ENCODE assay signal across 21 mouse cellular contexts in the genomic region with DNA sequence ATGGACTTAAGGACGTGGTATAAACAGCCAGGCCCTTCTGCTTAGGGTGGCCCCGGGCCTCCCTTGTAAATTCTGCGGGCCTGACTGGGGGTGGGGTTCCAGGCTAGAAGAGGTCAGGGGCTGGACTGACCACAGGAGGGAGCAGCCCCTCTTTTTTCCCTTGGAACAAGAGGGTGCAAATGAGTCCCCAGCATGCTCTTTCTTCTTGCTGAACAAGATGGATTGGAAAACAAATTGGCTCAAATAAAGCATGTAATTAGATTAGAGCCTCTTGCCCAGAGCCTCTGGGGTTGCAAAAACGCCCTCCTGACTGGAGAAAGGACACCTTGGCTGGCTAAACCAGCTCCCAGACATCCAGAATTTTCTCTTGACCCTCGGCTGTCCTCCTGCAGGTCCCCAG.
DNase-seq lines count a peak whose midpoint lies in the region; ATAC-seq and TF ChIP-seq lines count a peak whose summit lies in the region.
"Had no signal": no experiment of that assay in that cellular context is flagged by ENCODE, and none has a peak within 500 bp of the region (broad histone marks: within the 10 kb centered on the region; RNA-seq: fewer than 3 reads in every experiment).

No protein-coding gene starts in this region.

- TF ChIP-seq CTCF in heart, adult 2 months (IDR thresholded peaks at IDR 0.05): 0 out of 2 replicates have a peak, but pooled peaks have one; percentile 19
- no peak for TF ChIP-seq CTCF in midbrain, postnatal 0 days (IDR thresholded peaks at IDR 0.05)

- no peaks in the 10 kb centered on the region for H3K27me3 ChIP-seq in heart, adult 2 months (ENCODE audit: control insufficient read depth, insufficient read depth, low read length)
- no peaks in the 10 kb centered on the region for H3K27me3 ChIP-seq in midbrain, postnatal 0 days (ENCODE audit: insufficient read depth, low read length)
- peaks cover 65% of the 10 kb centered on the region for H3K27me3 ChIP-seq in midbrain, embryonic 13.5 days
- H3K27me3 ChIP-seq in limb, embryonic 10.5 days (ENCODE audit: low read depth, poor library complexity, severe bottlenecking): peaks cover 48% of the 10 kb centered on the region
- H3K27me3 ChIP-seq: forebrain, embryonic 15.5 days; limb, embryonic 13.5 days; lung, embryonic 15.5 days had no signal

- ATAC-seq in midbrain, postnatal 0 days (ENCODE audit: low FRiP score): no peak
- no peak for ATAC-seq in midbrain, embryonic 13.5 days
- ATAC-seq in inflammation-experienced regulatory T-cells, adult 6 months: no peak
- ATAC-seq: forebrain, embryonic 15.5 days had no signal

- no peaks in the 10 kb centered on the region for H3K9me3 ChIP-seq in midbrain, postnatal 0 days (ENCODE audit: low read length)
- 0 out of 2 replicates have a peak, but pooled peaks cover 2% of the 10 kb centered on the region for H3K9me3 ChIP-seq in midbrain, embryonic 13.5 days
- no peaks in the 10 kb centered on the region; the same call in 1 of the 2 replicates for H3K9me3 ChIP-seq in limb, embryonic 10.5 days (replicated peaks)
- H3K9me3 ChIP-seq: forebrain, embryonic 15.5 days; G1E; heart, embryonic 10.5 days; limb, embryonic 13.5 days; lung, embryonic 15.5 days had no signal

- H3K4me1 ChIP-seq in heart, adult 2 months (ENCODE audit: control insufficient read depth, insufficient read depth, low read length): no peaks in the 10 kb centered on the region
- 0 out of 2 replicates have a peak, but pooled peaks cover 6% of the 10 kb centered on the region for H3K4me1 ChIP-seq in midbrain, postnatal 0 days (ENCODE audit: insufficient read depth, low read length)
- peaks cover 17% of the 10 kb centered on the region for H3K4me1 ChIP-seq in midbrain, embryonic 13.5 days (replicated peaks)
- H3K4me1 ChIP-seq in limb, embryonic 10.5 days: peaks cover 23% of the 10 kb centered on the region
- H3K4me1 ChIP-seq: lung, embryonic 15.5 days had no signal

- no peak overlapping the region for H3K4me2 ChIP-seq in midbrain, postnatal 0 days (ENCODE audit: low read depth, low read length, poor library complexity, severe bottlenecking)
- no peak overlapping the region for H3K4me2 ChIP-seq in midbrain, embryonic 13.5 days (replicated peaks)
- H3K4me2 ChIP-seq: embryonic facial prominence, embryonic 13.5 days; forebrain, embryonic 15.5 days; limb, embryonic 13.5 days; lung, embryonic 15.5 days had no signal

- intact Hi-C loops in heart, adult 2 months (cut with DNase I): no loop called here
- intact Hi-C loops in heart, postnatal 10 days (cut with DNase I): no loop called here

- WGBS in heart, adult 2 months: 73% methylated on average over 5 of the region's 5 CpGs
- 18% methylated on average over 5 of the region's 5 CpGs for WGBS in midbrain, postnatal 0 days
- WGBS in midbrain, embryonic 13.5 days: 15% methylated on average over 5 of the region's 5 CpGs
- 16% methylated on average over 5 of the region's 5 CpGs for WGBS in limb, embryonic 10.5 days

- no peak for TF ChIP-seq EP300 in heart, adult 2 months (IDR thresholded peaks at IDR 0.05; ENCODE audit: insufficient read depth, low read depth, low read length)

- H3K27ac ChIP-seq in heart, adult 2 months: no peak overlapping the region
- H3K27ac ChIP-seq in midbrain, postnatal 0 days (ENCODE audit: low read depth, low read length): no peak overlapping the region
- H3K27ac ChIP-seq in midbrain, embryonic 13.5 days: no peak overlapping the region
- H3K27ac ChIP-seq in limb, embryonic 10.5 days: peak overlapping the region; percentile 10; the same call in 1 of the 2 replicates
- H3K27ac ChIP-seq: embryonic facial prominence, embryonic 13.5 days; forebrain, embryonic 15.5 days; limb, embryonic 13.5 days; liver, embryonic 14.5 days; lung, embryonic 15.5 days; macrophage had no signal

- H3K9ac ChIP-seq in heart, adult 2 months (ENCODE audit: low read depth, low read length): no peak overlapping the region
- no peak overlapping the region for H3K9ac ChIP-seq in midbrain, postnatal 0 days (replicated peaks; ENCODE audit: low read length, poor library complexity, severe bottlenecking)
- H3K9ac ChIP-seq in midbrain, embryonic 13.5 days (replicated peaks): no peak overlapping the region
- H3K9ac ChIP-seq: embryonic facial prominence, embryonic 13.5 days; forebrain, embryonic 15.5 days; limb, embryonic 13.5 days; liver, embryonic 14.5 days; lung, embryonic 15.5 days had no signal

- H3K4me3 ChIP-seq in heart, adult 2 months: no peak overlapping the region
- no peak overlapping the region for H3K4me3 ChIP-seq in midbrain, postnatal 0 days (ENCODE audit: low read depth, low read length)
- H3K4me3 ChIP-seq in midbrain, embryonic 13.5 days (replicated peaks): no peak overlapping the region
- H3K4me3 ChIP-seq in limb, embryonic 10.5 days: no peak overlapping the region
- H3K4me3 ChIP-seq: embryonic facial prominence, embryonic 13.5 days; forebrain, embryonic 15.5 days; heart, embryonic 10.5 days; limb, embryonic 13.5 days; lung, embryonic 15.5 days had no signal

- DNase-seq in heart, adult 2 months: no peak
- DNase-seq in heart, postnatal 10 days: no peak
- DNase-seq in midbrain, postnatal 0 days (ENCODE audit: low spot score): peak; percentile 53
- DNase-seq in limb, embryonic 10.5 days (ENCODE audit: low spot score): no peak
- no peak for DNase-seq in yolk sac, embryonic 10.5 days (ENCODE audit: low spot score)
- DNase-seq: cerebellum, adult 2 months; cerebellum, postnatal 36 days; gastrocnemius, postnatal 36 days; kidney, adult 8-10 months; kidney, postnatal 25 days; right cerebral cortex, adult 18-20 months had no signal

- no peak for TF ChIP-seq POLR2A in heart, adult 2 months (IDR thresholded peaks at IDR 0.05; ENCODE audit: insufficient read depth, low read depth, low read length)

- H3K36me3 ChIP-seq in heart, adult 2 months (ENCODE audit: control insufficient read depth, insufficient read depth, low read length): no peaks in the 10 kb centered on the region
- H3K36me3 ChIP-seq in midbrain, postnatal 0 days (ENCODE audit: insufficient read depth, low read length): no peaks in the 10 kb centered on the region
- no peaks in the 10 kb centered on the region for H3K36me3 ChIP-seq in midbrain, embryonic 13.5 days
- no peaks in the 10 kb centered on the region for H3K36me3 ChIP-seq in limb, embryonic 10.5 days
- H3K36me3 ChIP-seq: embryonic facial prominence, embryonic 13.5 days; forebrain, embryonic 15.5 days; G1E; limb, embryonic 13.5 days; lung, embryonic 15.5 days had no signal

- H3K79me2 ChIP-seq in heart, adult 2 months (replicated peaks; ENCODE audit: control insufficient read depth, insufficient read depth, low read length): no peaks in the 10 kb centered on the region
